Mouse (Mus musculus) cerebellum, adult 11-12 months (tissue): ENCODE data around the gene Zfp956.
"Not testable (repeated sequence)": the region's sequence is repeated elsewhere in the genome, so short reads cannot be mapped to it uniquely, and the experiment has no call there.

Experiments used
- DNase-seq: peaks from one replicate; pipeline ENCODE4 v3.0.0; 2022

Gene Zfp956

DNA sequence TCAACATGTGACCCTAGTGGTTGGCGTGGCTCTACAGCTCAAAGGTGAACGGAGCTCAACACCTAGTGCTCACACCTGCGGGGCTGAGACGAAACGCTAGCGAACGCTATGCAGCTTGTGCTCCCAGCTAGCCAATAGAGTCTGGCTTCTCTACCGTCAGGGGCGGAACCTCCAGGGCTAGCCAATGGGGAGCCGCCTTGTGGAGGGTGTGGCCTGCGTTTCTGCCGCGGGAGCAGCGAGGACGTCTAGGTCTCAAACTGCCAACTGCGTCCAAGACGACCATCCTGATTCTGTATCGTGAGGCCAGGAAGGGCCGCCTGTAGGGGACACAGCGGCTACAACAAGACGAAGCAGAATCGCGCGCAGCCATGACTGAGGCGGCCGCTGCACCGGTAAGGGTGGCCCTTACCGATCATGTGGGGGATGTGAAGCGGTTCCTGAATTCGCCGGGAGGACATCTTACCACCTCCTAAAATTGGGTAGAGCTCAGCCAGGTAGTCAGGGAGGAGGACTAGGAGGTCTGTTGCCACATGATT is at the start of gene Zfp956:
Zfp956 (plus strand) TSS at position 200 of the 536 bp plus-strand sequence.
- DNase-seq, result peak; percentile 96

GRCm38 (mm10) chr6:47903587-47903986 is 49.6 kb upstream of the Zfp956 start:
- peak; percentile 81 for DNase-seq

DNA sequence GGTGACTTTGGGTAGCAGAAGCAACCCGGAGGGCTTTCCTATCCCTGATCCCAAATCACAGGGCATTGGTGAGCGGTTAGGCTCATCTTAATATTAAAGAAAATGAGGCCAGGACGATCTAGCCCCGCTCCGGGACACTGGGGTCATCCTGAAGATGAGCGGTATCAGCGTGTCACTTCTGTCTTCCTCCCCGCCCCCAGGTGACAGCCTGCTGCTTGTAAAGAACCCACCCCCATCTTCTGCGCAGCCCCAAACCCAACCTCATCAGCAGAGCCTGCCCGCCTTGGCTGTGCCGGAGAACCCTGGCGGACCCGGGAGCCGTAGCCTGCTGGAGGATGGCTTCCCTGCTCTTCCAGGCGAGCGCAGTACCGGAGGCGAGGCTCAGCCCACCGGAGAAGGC is 48.8 kb upstream of the Zfp956 start:
- no peak for DNase-seq

GRCm38 (mm10) chr6:47904917-47905695 is 48.1 kb upstream of the Zfp956 start:
- no peak for DNase-seq

GRCm38 (mm10) chr6:47906326-47906725 is 46.9 kb upstream of the Zfp956 start:
- no peak for DNase-seq

GRCm38 (mm10) chr6:47909007-47909406 is 44.2 kb upstream of the Zfp956 start:
- DNase-seq, result no peak

DNA sequence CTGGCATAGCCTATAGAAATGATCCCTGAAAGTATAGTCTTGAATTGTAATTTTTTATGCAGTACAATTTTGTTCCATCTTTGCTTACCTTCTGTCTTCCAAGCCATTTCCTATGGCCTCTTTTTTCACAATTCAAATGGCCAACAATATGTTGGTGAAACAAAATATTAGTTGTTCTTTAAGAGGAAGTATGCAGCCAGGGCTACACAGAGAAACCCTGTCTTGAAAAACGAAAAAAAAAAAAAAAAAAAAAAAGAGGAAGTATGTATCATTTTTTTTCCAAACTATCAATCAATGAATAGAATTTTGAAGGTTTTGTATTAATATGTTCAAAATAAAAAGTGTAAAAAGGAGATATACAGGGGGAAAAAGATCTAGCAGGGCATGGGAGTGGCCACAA is 41.5 kb upstream of the Zfp956 start:
- no peak for DNase-seq

- no peak for DNase-seq
Observed at GRCm38 (mm10) chr6:47912991-47913390, 40.2 kb upstream of the Zfp956 start.

GRCm38 (mm10) chr6:47917051-47917450 is 36.1 kb upstream of the Zfp956 start:
- DNase-seq, result no peak

DNA sequence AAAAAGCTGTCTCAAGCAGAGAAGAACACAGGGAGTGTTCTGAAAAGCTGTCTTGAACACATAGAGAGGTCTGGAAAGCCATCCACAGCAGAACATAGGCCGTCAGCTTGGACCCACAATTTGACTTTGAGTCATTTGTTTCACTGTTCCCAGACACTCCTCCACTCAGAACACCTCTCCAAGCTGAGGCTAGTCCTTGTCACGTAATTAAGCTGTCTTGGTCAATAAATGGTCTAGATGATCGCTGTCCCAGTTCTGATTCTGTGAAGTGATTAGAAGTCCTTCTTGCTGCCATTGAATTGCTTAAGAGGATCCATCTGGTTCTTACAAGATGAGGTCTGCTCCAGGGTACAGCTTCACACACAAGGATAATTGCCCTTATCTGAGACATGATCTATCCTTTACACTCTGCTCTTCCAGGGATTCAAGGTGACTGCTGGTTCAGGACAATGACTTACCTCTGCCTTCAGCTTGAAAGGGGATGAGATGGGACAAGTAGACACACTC is 34.4 kb upstream of the Zfp956 start:
- no peak for DNase-seq

DNA sequence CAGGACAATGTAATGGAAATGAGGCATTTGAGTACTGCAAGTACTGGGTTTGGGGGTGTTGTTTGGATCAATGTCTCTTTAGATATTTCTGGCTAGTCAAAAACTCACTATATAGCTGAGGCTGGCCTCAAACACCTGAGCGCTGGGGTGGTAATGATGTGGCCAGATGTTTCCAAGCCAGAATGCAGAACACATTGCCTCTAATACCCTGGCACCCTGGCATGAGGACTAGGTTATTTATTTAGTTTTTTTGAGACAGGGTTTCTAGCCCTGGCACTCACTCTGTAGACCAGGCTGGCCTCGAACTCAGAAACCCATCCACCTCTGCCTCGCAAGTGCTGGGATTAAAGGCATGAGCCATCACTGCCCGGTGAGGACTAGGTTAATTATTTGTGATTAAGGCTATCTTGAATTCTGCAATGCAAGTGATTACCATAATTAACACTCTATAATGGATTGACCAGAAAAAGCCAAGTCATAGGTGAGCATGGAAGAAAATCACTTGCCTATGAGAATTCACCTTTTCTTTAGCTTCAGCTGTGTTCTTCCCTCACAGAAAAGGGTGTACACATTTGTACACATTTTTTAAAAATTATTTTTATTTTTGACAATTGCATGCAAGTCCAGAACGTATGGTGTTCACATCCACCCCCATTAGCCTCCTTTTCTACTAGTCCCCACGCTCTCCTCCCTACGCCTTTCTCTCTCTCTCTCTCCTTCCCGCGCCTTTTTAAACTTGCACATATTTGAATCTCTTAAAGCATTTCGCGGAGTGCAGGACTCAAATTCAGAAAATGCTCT is 33.3 kb upstream of the Zfp956 start:
- DNase-seq, result no peak

DNA sequence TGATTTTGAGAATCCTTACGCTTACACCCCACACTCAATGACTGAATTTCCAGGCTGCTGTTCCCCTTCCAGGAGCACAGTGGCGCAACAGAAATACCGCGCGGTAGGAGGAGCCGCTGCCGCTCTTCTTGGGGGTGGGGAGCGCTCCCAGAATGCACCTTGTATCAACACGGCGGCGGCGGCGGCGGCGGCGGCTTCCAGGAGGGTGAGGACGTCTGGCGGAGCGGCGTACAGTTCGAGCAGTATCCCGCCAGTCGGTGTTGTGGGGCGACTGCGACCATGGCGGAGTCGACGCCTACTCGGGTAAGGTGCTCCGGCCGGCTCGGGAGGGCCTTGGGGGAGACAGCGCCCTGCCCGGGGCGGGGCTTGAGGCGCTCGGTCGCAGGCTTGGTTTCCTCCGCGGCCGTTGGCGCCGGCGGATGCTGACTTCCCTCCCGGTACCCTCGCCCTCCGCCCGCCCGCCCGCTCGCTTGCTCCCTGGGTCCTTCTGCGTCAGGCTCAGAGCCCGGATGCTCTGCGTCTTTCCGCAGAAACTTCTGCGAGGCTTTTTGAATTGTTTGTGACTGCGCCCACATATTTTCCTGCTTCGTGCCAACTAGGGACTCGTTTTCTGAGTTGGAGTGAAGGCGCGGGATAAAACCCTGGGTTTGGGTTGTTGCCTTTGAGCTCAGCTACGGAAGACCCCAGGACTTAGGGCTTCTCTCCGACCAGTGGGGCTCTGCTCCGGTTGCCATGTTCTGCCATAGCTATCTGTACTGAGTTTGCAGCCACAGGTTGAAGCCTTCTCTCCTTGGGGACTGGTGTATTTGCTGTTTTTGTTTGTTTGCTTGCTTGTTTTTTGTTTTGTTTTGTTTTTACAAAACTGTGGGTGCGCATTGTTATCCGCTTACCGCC is 32.5 kb upstream of the Zfp956 start, which contains the start of gene Zfp212:
Zfp212 (plus strand) TSS at position 30 of the 894 bp plus-strand sequence.
- peak; percentile 88 for DNase-seq

- DNase-seq, result no peak
Observed at GRCm38 (mm10) chr6:47942461-47942860, 10.7 kb upstream of the Zfp956 start.

- peak; percentile 65 for DNase-seq
Observed at GRCm38 (mm10) chr6:47943021-47943691, 10.0 kb upstream of the Zfp956 start.

DNA sequence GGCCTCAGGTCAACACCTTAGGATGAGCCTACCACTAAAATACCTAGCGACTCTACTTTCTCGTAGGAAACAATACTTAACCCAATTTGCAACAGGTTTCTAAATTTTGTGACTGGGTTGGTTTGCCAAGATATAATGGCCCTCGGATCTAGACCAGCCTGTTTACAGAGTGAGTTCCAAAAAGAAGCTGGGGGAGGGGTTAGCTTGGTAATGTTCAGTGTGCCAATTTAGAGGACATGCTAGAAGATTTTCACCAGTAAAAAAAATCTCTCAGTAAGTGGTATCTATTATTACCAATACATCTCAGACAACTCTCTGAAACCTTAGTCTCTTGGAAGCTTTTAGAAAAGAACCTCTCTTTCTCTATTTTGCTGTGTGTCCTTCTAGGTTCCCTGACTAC is 9.5 kb upstream of the Zfp956 start:
- DNase-seq, result no peak

DNA sequence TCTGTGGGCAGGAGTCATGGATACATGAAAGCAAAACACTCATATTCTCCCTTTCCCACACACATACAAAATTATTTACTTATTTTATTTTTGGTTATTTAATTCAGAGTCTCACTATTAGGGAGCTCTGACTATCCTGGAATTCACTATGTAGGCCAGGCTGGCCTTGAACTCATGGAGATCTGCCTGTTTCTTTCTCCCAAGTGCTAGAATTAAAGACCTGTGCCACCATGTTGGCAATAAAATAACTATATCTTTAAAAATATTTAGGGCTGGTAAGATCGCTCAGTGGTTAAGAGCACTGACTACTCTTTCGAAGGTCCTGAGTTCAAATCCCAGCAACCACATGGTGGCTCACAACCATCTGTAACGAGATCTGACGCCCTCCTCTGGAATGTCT is 5.8 kb upstream of the Zfp956 start:
- no peak for DNase-seq

- no peak for DNase-seq
Observed at GRCm38 (mm10) chr6:47954425-47954824, 1.2 kb downstream of the Zfp956 start.

- DNase-seq, result no peak
Observed at GRCm38 (mm10) chr6:47957816-47958215, 4.6 kb downstream of the Zfp956 start.

- no peak for DNase-seq
Observed at GRCm38 (mm10) chr6:47960685-47961421, 7.7 kb downstream of the Zfp956 start.

GRCm38 (mm10) chr6:47963051-47963450 is 9.9 kb downstream of the Zfp956 start:
- no peak for DNase-seq

DNA sequence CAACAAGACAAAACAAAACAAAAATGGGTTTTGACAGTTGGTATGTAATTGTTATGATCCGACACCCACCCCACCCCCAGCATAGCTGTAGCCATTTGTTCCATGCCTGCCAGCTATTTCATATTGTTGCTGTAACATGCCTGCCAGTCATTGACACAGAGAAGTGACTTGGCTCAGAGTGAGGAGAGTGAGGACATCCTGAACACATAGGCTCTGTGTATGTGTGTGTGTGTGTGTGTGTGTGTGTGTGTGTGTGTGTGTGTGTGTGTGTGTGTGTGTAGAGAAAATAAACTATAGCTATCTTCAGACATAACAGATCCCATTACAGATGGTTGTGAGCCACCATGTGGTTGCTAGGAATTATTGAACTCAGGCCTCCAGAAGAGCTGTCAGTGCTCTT is 15.0 kb downstream of the Zfp956 start:
- DNase-seq, result not testable (repeated sequence)
